Mouse (Mus musculus) hindbrain, postnatal 0 days (tissue): ENCODE results near the gene Atf7ip. TPM values are rescaled to one million over a fixed set of nuclear protein-coding genes. Genes with fewer than 3 reads are reported as not detected.
A peak's percentile ranks its signal among the peaks of the same experiment; 100 is the strongest.
"Not testable (repeated sequence)": the region's sequence is repeated elsewhere in the genome, so short reads cannot be mapped to it uniquely, and the experiment has no call there.

Experiments used
- ATAC-seq: fragments of 200-750 bp; cut with Nextera tagmentation; 2 replicates; pipeline ENCODE4 v1.8.0; 2017; ENCODE audit warnings: mild to moderate bottlenecking, moderate TSS enrichment, moderate library complexity
- DNase-seq: peaks from one replicate; pipeline ENCODE4 v3.0.0-alpha.2; 2015; ENCODE audit warnings: low spot score
- H3K27ac ChIP-seq: fragments of 300-500 bp; sonication (generic); 2 replicates; pipeline ENCODE4 v1.5.1; 2014; ENCODE audit warnings: mild to moderate bottlenecking
- H3K27me3 ChIP-seq: fragments of 300-500 bp; sonication (generic); 2 replicates; pipeline ENCODE4 v1.6.1; 2014; ENCODE audit warnings: low read length, mixed read lengths; ENCODE audit not compliant: insufficient read depth
- H3K36me3 ChIP-seq: fragments of 300-500 bp; sonication (generic); 2 replicates; pipeline ENCODE4 v1.6.1; 2014; ENCODE audit warnings: low read length, mixed read lengths; ENCODE audit not compliant: insufficient read depth
- H3K4me1 ChIP-seq: fragments of 300-500 bp; sonication (generic); 2 replicates; pipeline ENCODE4 v1.6.1; 2014; ENCODE audit warnings: antibody characterized with exemption, low read length, mixed read lengths; ENCODE audit not compliant: insufficient read depth
- H3K4me2 ChIP-seq: fragments of 300-500 bp; sonication (generic); 2 replicates; pipeline ENCODE4 v1.6.1; 2014; ENCODE audit warnings: low read depth, mild to moderate bottlenecking, low read length, moderate library complexity, mixed read lengths
- H3K4me3 ChIP-seq: fragments of 300-500 bp; sonication (generic); 2 replicates; pipeline ENCODE4 v1.5.1; 2014; ENCODE audit warnings: low read length
- H3K9ac ChIP-seq: fragments of 300-500 bp; sonication (generic); replicated peaks from 2 replicates; pipeline ENCODE4 v1.6.1; 2014; ENCODE audit warnings: mild to moderate bottlenecking, low read length, moderate library complexity, mixed read lengths
- H3K9me3 ChIP-seq: fragments of 300-500 bp; sonication (generic); 2 replicates; pipeline ENCODE4 v1.6.1; 2016; ENCODE audit warnings: low read length, mixed read lengths
- CTCF ChIP-seq: IDR thresholded peaks from 2 replicates; pipeline ENCODE4 v1.5.1; 2016; ENCODE audit warnings: antibody characterized with exemption, control low read depth, low read depth
- WGBS: fragments of 180-500 bp; shearing (Covaris S2); extraction: QIAGEN DNeasy Blood & Tissue Kit; methylation state at CpG from one replicate; pipeline ENCODE4 v1.1.7; 2014; 5-methylcytosine and 5-hydroxymethylcytosine counted together
- polyA plus RNA-seq: library from polyadenylated mRNA; unstranded; fragments of >200 nt; fragmentation: Nextera tagmentation; extraction: Ambion mirVana; gene quantifications from 2 replicates; pipeline ENCODE4 v1.2.1, GENCODE M21; 2015
- total RNA-seq: library from RNA; depleted of rRNA; stranded (reverse); fragments of >200 nt; gene quantifications from 2 replicates; pipeline ENCODE4 v1.2.3, GENCODE M21; 2014; rRNA removed

The Atf7ip gene
- total RNA-seq (39.4 and 42.8 TPM in 2 replicates), polyA plus RNA-seq (22.9 and 25.6 TPM in 2 replicates)

DNA sequence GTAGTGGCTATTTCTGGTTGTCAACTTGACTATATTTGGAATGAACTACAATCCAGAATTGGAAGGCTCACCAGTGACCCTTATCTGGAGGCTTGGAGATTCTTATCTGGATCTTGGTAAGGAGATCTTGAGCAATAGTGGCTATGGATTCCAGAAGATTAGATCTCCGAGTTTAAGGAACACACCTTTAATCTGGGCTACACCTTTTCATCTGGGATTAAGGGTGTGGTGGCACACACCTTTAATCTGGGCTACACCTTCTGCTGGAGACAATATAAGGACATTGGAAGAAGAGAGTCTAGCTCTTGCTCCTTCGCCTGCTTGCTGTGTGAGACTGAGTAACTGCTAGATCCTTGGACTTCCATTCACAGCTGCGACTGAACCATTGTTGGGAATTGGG lies at the start of gene Atf7ip:
TSS of gene Atf7ip (plus strand) at position 301 of the 400 bp plus-strand sequence.
- 93% methylated on average over 2 of the region's 3 CpGs for WGBS
- ATAC-seq, result not testable (repeated sequence)

GRCm38 (mm10) chr6:136456302-136456701 lies 49.7 kb upstream of the Atf7ip start:
- no peak for ATAC-seq
- no peaks in the 10 kb centered on the region for H3K27me3 ChIP-seq
- TF ChIP-seq CTCF, result no peak

More for the DNA sequence above, at the start of gene Atf7ip:
- H3K36me3 ChIP-seq, H3K4me3 ChIP-seq, H3K9me3 ChIP-seq, H3K27me3 ChIP-seq, H3K9ac ChIP-seq, H3K27ac ChIP-seq, DNase-seq, H3K4me1 ChIP-seq, H3K4me2 ChIP-seq: not testable (repeated sequence)

GRCm38 (mm10) chr6:136459156-136459555 lies 46.8 kb upstream of the Atf7ip start:
- Histone ChIP-seq H3K9me3 (no peaks in the 10 kb centered on the region), H3K4me3 (no peak overlapping the region), H3K27ac (no peak overlapping the region), H3K36me3 (no peaks in the 10 kb centered on the region), H3K4me1 (no peaks in the 10 kb centered on the region), H3K9ac (no peak overlapping the region), H3K4me2 (no peak overlapping the region), H3K27me3 (no peaks in the 10 kb centered on the region)
- no peak for TF ChIP-seq CTCF
- DNase-seq (no peak), ATAC-seq (no peak)
- WGBS, result 96% methylated on average over 7 of the region's 7 CpGs

More at GRCm38 (mm10) chr6:136456302-136456701, 49.7 kb upstream of the Atf7ip start:
- H3K9me3 ChIP-seq, result no peaks in the 10 kb centered on the region
- H3K4me1 ChIP-seq, result no peaks in the 10 kb centered on the region
- no peak overlapping the region for H3K9ac ChIP-seq
- no peak overlapping the region for H3K27ac ChIP-seq
- no peak for DNase-seq
- no peaks in the 10 kb centered on the region for H3K36me3 ChIP-seq
- H3K4me3 ChIP-seq, result no peak overlapping the region
- no peak overlapping the region for H3K4me2 ChIP-seq
- WGBS, result 97% methylated on average over 1 of the region's 1 CpGs

- 66% methylated on average over 9 of the region's 9 CpGs for WGBS
- H3K9ac ChIP-seq, result no peak overlapping the region
- H3K4me2 ChIP-seq, result no peak overlapping the region
- no peak overlapping the region for H3K4me3 ChIP-seq
- H3K27me3 ChIP-seq, result no peaks in the 10 kb centered on the region
- no peak for DNase-seq
- no peak for ATAC-seq
- H3K9me3 ChIP-seq, result no peaks in the 10 kb centered on the region
- peaks cover 5% of the 10 kb centered on the region; the same call in 1 of the 2 replicates for H3K4me1 ChIP-seq
- TF ChIP-seq CTCF, result no peak
- H3K27ac ChIP-seq, result no peak overlapping the region
- H3K36me3 ChIP-seq, result no peaks in the 10 kb centered on the region
Measured at GRCm38 (mm10) chr6:136463491-136463890, 42.5 kb upstream of the Atf7ip start.

- no peak overlapping the region for H3K27ac ChIP-seq
- peak; percentile 15 for DNase-seq
- H3K4me1 ChIP-seq, result peaks cover 10% of the 10 kb centered on the region
- no peak for TF ChIP-seq CTCF
- no peak overlapping the region for H3K4me3 ChIP-seq
- H3K9me3 ChIP-seq, result no peaks in the 10 kb centered on the region
- H3K4me2 ChIP-seq, result no peak overlapping the region
- WGBS, result 62% methylated on average over 12 of the region's 12 CpGs
- H3K36me3 ChIP-seq, result no peaks in the 10 kb centered on the region
- no peak overlapping the region for H3K9ac ChIP-seq
- ATAC-seq, result no peak
- H3K27me3 ChIP-seq, result no peaks in the 10 kb centered on the region
Measured at GRCm38 (mm10) chr6:136464121-136464621, 41.8 kb upstream of the Atf7ip start.

- H3K9me3 ChIP-seq, result no peaks in the 10 kb centered on the region
- no peak for TF ChIP-seq CTCF
- H3K27me3 ChIP-seq, result no peaks in the 10 kb centered on the region
- DNase-seq, result no peak
- 77% methylated on average over 8 of the region's 8 CpGs for WGBS
- H3K4me1 ChIP-seq, result peaks cover 13% of the 10 kb centered on the region
- no peak overlapping the region for H3K4me3 ChIP-seq
- H3K36me3 ChIP-seq, result no peaks in the 10 kb centered on the region
- no peak overlapping the region for H3K27ac ChIP-seq
- H3K9ac ChIP-seq, result no peak overlapping the region
- H3K4me2 ChIP-seq, result no peak overlapping the region
- ATAC-seq, result no peak
Measured at GRCm38 (mm10) chr6:136465021-136465420, 40.9 kb upstream of the Atf7ip start.

- DNase-seq, result peak; percentile 82
- Histone ChIP-seq H3K9me3 (no peaks in the 10 kb centered on the region), H3K36me3 (no peaks in the 10 kb centered on the region), H3K4me3 (no peak overlapping the region), H3K9ac (no peak overlapping the region), H3K4me2 (no peak overlapping the region), H3K27me3 (no peaks in the 10 kb centered on the region), H3K4me1 (peaks cover 15% of the 10 kb centered on the region), H3K27ac (peak overlapping the region; percentile 61)
- peak; percentile 72 for TF ChIP-seq CTCF
- no peak for ATAC-seq
- 16% methylated on average over 8 of the region's 8 CpGs for WGBS
Measured at GRCm38 (mm10) chr6:136465959-136466381, 40.0 kb upstream of the Atf7ip start.
